Mouse (Mus musculus) neural tube, embryonic 12.5 days (tissue): ENCODE data around the gene Tmem44. TPM values are rescaled to one million over a fixed set of nuclear protein-coding genes. Genes with fewer than 3 reads are reported as not detected.
A peak's percentile ranks its signal among the peaks of the same experiment; 100 is the strongest.

Experiments
- ATAC-seq: fragments of 200-750 bp; cut with Nextera tagmentation; 2 replicates; pipeline ENCODE4 v1.8.0; 2017; ENCODE audit warnings: low read depth, mild to moderate bottlenecking, moderate TSS enrichment, moderate library complexity; ENCODE audit not compliant: low FRiP score
- H3K27ac ChIP-seq: fragments of 300-500 bp; sonication (generic); 2 replicates; pipeline ENCODE4 v1.5.1; 2016
- H3K27me3 ChIP-seq: fragments of 300-500 bp; sonication (generic); replicated peaks from 2 replicates; pipeline ENCODE4 v1.6.1; 2016; ENCODE audit warnings: mild to moderate bottlenecking
- H3K36me3 ChIP-seq: fragments of 300-500 bp; sonication (generic); 2 replicates; pipeline ENCODE4 v1.6.1; 2016; ENCODE audit warnings: mild to moderate bottlenecking
- H3K4me1 ChIP-seq: fragments of 300-500 bp; sonication (generic); 2 replicates; pipeline ENCODE4 v1.6.1; 2016
- H3K4me2 ChIP-seq: fragments of 300-500 bp; sonication (generic); replicated peaks from 2 replicates; pipeline ENCODE4 v1.6.1; 2016; ENCODE audit warnings: mild to moderate bottlenecking
- H3K4me3 ChIP-seq: fragments of 300-500 bp; sonication (generic); 2 replicates; pipeline ENCODE4 v1.5.1; 2016
- H3K9ac ChIP-seq: fragments of 300-500 bp; sonication (generic); 2 replicates; pipeline ENCODE4 v1.6.1; 2016; ENCODE audit warnings: mild to moderate bottlenecking
- H3K9me3 ChIP-seq: fragments of 300-500 bp; sonication (generic); 2 replicates; pipeline ENCODE4 v1.6.1; 2016; ENCODE audit warnings: mild to moderate bottlenecking
- WGBS: fragments of 180-500 bp; shearing (Covaris S2); methylation state at CpG from one replicate; pipeline ENCODE4 v1.1.7; 2016; 5-methylcytosine and 5-hydroxymethylcytosine counted together
- polyA plus RNA-seq: library from polyadenylated mRNA; unstranded; fragments of >200 nt; fragmentation: Nextera tagmentation; extraction: Ambion mirVana; gene quantifications from 2 replicates; pipeline ENCODE4 v1.2.1, GENCODE M21; 2016

Gene Tmem44
- polyA plus RNA-seq, 1 experiment from 2014 or later, result 60.8 TPM

DNA sequence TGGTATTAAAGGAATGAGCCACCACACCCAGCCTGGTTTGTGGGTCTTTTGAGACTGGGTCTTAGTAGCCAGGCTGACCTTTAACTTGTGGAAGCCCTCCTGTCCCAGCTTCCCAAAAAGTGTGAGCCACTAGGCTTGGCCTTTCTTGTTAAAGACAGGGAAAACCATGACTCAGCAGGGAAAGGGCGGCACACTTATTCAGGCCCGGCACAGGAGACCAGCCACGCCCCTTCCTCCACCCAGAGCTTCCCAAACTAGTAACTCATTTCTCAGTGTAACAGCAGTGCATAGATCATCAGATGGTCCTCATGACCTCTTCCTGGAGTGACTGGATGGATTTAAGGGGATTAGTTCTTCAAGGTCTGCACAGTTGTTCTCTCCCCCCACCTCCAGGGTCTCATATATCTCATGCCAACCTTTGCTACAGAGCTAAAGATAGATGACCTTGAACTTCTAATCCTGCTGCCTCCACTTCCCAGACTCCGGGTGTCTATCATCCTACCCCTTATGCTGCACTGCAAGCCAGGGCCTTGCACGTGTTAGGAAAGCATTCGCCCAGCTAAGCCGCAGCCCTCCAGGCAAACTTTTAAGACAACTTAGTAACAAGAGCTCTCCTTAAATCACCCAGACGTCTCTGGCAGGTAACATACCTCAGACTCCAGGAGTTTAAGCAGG lies 38.1 kb downstream of the Tmem44 start:
- no peak for ATAC-seq
- no peak overlapping the region for H3K4me3 ChIP-seq
- no peak overlapping the region for H3K9ac ChIP-seq
- H3K36me3 ChIP-seq, result peaks cover 19% of the 10 kb centered on the region
- no peaks in the 10 kb centered on the region for H3K9me3 ChIP-seq
- peak overlapping the region; percentile 70 for H3K4me2 ChIP-seq
- no peak overlapping the region for H3K27ac ChIP-seq
- WGBS, result 58% methylated on average over 8 of the region's 8 CpGs
- peaks cover 27% of the 10 kb centered on the region for H3K4me1 ChIP-seq
- H3K27me3 ChIP-seq, result no peaks in the 10 kb centered on the region

GRCm38 (mm10) chr16:30511563-30512340 lies 38.9 kb downstream of the Tmem44 start:
- no peaks in the 10 kb centered on the region for H3K9me3 ChIP-seq
- WGBS, result 84% methylated on average over 13 of the region's 13 CpGs
- no peaks in the 10 kb centered on the region for H3K27me3 ChIP-seq
- H3K4me1 ChIP-seq, result peaks cover 27% of the 10 kb centered on the region
- peak overlapping the region; percentile 75 for H3K9ac ChIP-seq
- peaks cover 19% of the 10 kb centered on the region for H3K36me3 ChIP-seq
- ATAC-seq, result no peak
- H3K4me3 ChIP-seq, result peak overlapping the region; percentile 57
- peak overlapping the region; percentile 70 for H3K4me2 ChIP-seq
- no peak overlapping the region for H3K27ac ChIP-seq

DNA sequence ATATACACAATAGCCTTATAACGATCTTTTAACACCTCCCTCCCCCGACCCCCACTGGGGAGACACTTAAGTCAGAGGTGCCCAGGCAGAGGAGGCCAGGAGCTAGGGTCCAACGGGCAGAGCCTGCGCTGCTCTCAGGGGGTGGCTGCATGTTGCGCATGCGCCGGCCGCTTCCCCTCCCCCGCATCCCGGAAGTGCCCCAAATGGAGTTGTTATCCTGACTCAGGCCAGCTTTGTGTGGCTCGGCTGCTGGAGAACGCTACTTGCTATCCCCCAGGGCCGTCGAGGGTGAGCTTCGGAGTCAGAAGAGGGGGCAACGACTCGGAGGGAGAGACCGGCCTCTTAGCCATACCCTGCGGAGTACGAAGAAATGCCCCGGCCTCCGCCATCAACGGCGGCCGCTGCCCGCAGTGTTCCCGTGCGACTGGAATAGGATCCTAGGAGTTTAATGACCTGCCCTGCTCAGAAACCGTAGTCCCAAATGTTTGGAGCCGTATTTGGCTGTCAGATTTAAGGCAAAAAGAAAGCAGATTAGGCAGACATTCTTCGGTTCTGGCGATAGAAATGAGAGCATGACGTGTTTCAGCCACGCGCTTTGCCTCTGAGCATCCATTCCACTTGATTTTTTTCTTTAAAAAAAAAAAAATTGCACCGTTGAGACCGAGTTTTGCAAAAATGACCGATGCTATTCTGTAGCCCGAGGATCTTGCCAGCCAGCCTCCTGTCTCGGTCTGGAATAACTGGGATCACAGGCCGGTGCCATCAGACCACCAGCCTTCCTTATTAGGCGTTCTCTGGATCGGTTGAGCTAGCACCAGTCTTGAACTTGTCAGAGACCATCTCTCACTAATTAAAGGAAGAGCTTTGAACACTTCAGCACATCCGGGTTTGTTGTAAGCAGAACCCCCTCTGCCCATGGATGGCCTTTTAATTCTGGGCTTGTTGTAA lies 39.9 kb downstream of the Tmem44 start:
- Histone ChIP-seq H3K27me3 (no peaks in the 10 kb centered on the region), H3K9ac (peak overlapping the region; percentile 75), H3K9me3 (no peaks in the 10 kb centered on the region), H3K4me3 (peak overlapping the region; percentile 57), H3K36me3 (peaks cover 14% of the 10 kb centered on the region), H3K4me1 (peaks cover 27% of the 10 kb centered on the region), H3K4me2 (peak overlapping the region; percentile 70), H3K27ac (peak overlapping the region; percentile 58; the same call in 1 of the 2 replicates)
- WGBS, result 5% methylated on average over 44 of the region's 44 CpGs
- ATAC-seq, result peak; percentile 92

DNA sequence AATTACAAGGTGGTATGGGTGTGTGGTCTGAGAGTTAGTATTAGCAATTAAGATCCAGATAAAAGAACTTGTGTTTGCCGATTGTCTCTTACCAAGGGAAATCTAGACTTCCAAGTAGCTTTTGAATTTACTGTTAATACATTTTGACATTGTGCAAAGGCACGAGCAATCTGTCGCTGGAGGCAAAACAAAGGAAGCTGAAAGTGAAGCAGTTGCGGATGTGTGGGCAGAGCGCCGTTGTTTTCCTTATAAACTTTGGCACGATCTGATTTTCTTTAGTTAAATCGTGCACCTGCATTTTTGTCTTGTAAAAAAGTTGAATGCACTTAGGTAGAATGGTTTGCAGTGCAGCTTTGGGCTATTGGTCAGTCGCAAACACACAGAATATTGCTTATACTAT lies 40.6 kb downstream of the Tmem44 start:
- Histone ChIP-seq H3K27me3 (no peaks in the 10 kb centered on the region), H3K4me1 (peaks cover 27% of the 10 kb centered on the region), H3K27ac (no peak overlapping the region), H3K4me2 (peak overlapping the region; percentile 70), H3K9ac (peak overlapping the region; percentile 75; the same call in 1 of the 2 replicates), H3K9me3 (no peaks in the 10 kb centered on the region), H3K36me3 (peaks cover 8% of the 10 kb centered on the region), H3K4me3 (peak overlapping the region; percentile 57)
- ATAC-seq, result no peak
- 56% methylated on average over 9 of the region's 9 CpGs for WGBS

DNA sequence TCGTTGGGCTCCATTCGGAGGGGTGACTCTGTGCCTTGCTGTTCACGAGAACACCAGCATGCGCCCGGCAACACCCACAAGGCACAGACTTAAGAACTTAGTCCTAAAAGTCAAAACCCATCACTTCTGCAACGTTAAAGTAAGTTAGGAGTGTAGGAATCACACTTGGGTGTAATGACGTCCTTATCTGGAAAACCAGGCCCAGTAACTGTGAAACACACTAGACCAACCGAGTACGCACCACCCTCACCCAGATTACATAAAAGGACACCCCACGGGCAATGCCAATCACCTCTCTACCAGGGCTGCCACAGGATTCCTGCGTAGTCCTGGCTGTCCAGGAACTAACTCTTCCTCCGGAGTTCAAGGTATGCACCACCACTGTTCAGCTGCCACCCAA lies 41.3 kb downstream of the Tmem44 start:
- no peak for ATAC-seq

DNA sequence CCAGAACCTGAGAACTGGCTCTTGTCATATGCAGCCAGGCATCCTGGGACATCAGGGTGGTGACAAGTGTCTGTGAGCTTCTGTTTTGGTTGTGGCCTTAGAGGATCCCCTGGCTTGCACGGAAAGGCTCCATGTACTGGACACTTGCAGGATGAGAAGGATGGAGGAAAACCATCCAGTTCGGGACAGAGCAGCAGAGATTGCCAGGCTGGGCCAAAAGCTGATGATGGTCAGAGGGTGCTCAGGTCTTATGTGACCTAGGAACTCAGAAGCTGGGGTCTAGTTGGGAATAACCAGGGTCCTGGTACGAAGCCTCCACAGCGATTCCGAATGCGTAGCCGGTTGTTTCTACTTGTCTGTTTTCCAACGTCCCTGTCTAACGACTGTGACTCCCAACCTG lies 41.9 kb downstream of the Tmem44 start:
- ATAC-seq, result no peak
- Histone ChIP-seq H3K9ac (no peak overlapping the region), H3K36me3 (no peaks in the 10 kb centered on the region; the same call in 1 of the 2 replicates), H3K9me3 (no peaks in the 10 kb centered on the region), H3K4me3 (no peak overlapping the region), H3K27ac (no peak overlapping the region), H3K4me2 (no peak overlapping the region), H3K27me3 (no peaks in the 10 kb centered on the region), H3K4me1 (peaks cover 27% of the 10 kb centered on the region)
- 90% methylated on average over 9 of the region's 9 CpGs for WGBS

More for the DNA sequence above, 41.3 kb downstream of the Tmem44 start:
- Histone ChIP-seq H3K4me3 (no peak overlapping the region), H3K4me1 (peaks cover 27% of the 10 kb centered on the region), H3K9me3 (no peaks in the 10 kb centered on the region), H3K27ac (no peak overlapping the region), H3K27me3 (no peaks in the 10 kb centered on the region), H3K36me3 (peaks cover under 1% of the 10 kb centered on the region; the same call in 1 of the 2 replicates), H3K4me2 (no peak overlapping the region), H3K9ac (no peak overlapping the region)
- WGBS, result 95% methylated on average over 12 of the region's 12 CpGs

DNA sequence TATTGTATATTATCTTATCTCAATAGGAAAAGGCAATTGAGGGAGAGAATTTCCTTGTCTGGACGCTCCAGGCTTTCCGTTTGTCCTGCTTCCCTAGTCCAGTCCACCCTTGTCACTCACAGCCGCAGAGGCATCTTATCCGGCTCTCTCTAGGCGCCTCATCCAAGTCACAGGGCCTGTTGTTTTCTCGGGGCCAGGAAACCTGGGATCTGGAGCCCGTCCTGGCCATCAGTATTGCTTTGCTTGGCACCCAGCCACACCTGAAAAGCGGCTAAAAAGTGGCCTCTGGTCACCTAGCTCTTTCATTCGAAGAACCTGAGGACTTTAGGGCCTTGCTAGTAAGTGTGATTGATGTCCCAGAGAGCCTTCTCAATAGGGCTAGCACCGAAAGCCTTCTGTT lies 43.5 kb downstream of the Tmem44 start:
- 71% methylated on average over 10 of the region's 10 CpGs for WGBS
- H3K9ac ChIP-seq, result no peak overlapping the region
- ATAC-seq, result no peak
- peaks cover 18% of the 10 kb centered on the region for H3K4me1 ChIP-seq
- no peak overlapping the region for H3K4me3 ChIP-seq
- no peak overlapping the region for H3K27ac ChIP-seq
- no peak overlapping the region for H3K4me2 ChIP-seq
- H3K9me3 ChIP-seq, result no peaks in the 10 kb centered on the region
- H3K36me3 ChIP-seq, result no peaks in the 10 kb centered on the region
- no peaks in the 10 kb centered on the region for H3K27me3 ChIP-seq

DNA sequence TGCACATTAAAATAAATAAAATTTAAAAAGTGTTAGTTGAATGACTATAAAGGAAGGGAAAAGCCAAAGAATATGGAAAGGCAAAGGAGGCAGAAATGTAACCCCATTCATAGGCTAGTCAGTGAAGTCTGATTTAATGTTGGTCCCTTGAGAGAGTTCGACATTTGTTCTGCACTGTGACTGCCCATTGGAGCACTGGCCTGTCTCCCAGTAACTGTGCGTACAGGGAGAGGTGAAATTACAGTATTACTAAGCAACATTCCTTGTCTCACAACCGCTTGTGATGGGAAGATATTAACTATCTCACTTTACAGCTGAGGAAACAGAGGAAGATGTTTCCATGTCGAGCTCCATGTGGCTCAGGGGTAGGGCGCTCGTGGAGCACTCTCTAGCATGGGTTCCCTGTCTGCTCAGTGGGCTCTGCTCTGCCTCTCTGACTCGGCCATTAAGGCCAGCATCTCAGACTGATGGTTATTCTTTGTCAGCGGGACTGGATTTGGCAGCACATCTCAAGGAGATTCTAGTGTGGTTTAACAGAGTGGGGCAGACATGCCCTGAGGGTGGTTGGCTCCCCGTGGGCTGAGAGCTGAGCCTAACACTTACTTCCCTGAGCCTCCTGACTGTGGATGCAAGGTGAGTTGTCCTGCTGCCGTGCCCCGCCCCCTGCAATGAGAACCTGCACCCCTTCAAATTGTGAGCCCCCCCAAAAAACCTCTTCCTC lies 45.2 kb downstream of the Tmem44 start:
- Histone ChIP-seq H3K27ac (no peak overlapping the region), H3K9me3 (no peaks in the 10 kb centered on the region), H3K4me3 (no peak overlapping the region), H3K4me2 (no peak overlapping the region), H3K9ac (no peak overlapping the region), H3K27me3 (no peaks in the 10 kb centered on the region), H3K4me1 (0 out of 2 replicates have a peak, but pooled peaks cover 9% of the 10 kb centered on the region), H3K36me3 (no peaks in the 10 kb centered on the region)
- 71% methylated on average over 11 of the region's 11 CpGs for WGBS
- ATAC-seq, result no peak

GRCm38 (mm10) chr16:30504856-30505255 lies 45.8 kb downstream of the Tmem44 start:
- 75% methylated on average over 4 of the region's 4 CpGs for WGBS
- no peaks in the 10 kb centered on the region for H3K9me3 ChIP-seq
- H3K27ac ChIP-seq, result no peak overlapping the region
- H3K27me3 ChIP-seq, result no peaks in the 10 kb centered on the region
- ATAC-seq, result no peak
- no peak overlapping the region for H3K4me2 ChIP-seq
- H3K4me3 ChIP-seq, result no peak overlapping the region
- H3K4me1 ChIP-seq, result 0 out of 2 replicates have a peak, but pooled peaks cover 5% of the 10 kb centered on the region
- no peaks in the 10 kb centered on the region for H3K36me3 ChIP-seq
- H3K9ac ChIP-seq, result no peak overlapping the region

DNA sequence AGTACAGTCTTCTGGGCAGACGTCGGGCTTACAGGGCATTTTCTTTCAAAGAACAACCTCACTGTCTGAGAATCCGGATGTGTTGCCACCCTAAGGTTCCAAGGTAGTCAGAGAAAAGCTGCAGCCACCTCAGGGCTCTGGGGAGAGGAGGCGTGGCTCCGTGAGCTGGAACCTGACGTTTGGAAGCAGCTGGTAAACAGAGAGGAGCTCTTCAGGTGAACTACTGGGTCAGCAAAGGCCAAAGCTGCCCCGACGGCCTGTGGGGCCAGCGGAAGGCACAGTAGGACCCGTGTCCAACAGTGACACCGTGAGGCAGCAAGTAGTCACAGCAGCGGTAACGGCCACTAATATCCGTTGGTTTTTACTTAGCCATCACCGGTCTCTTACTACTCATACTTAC lies 46.7 kb downstream of the Tmem44 start:
- Histone ChIP-seq H3K4me3 (no peak overlapping the region), H3K4me2 (no peak overlapping the region), H3K27me3 (no peaks in the 10 kb centered on the region), H3K9me3 (no peaks in the 10 kb centered on the region), H3K4me1 (peaks cover 12% of the 10 kb centered on the region), H3K9ac (no peak overlapping the region), H3K36me3 (no peaks in the 10 kb centered on the region), H3K27ac (no peak overlapping the region)
- 21% methylated on average over 15 of the region's 15 CpGs for WGBS
- 0 out of 2 replicates have a peak, but pooled peaks have one; percentile 15 for ATAC-seq

DNA sequence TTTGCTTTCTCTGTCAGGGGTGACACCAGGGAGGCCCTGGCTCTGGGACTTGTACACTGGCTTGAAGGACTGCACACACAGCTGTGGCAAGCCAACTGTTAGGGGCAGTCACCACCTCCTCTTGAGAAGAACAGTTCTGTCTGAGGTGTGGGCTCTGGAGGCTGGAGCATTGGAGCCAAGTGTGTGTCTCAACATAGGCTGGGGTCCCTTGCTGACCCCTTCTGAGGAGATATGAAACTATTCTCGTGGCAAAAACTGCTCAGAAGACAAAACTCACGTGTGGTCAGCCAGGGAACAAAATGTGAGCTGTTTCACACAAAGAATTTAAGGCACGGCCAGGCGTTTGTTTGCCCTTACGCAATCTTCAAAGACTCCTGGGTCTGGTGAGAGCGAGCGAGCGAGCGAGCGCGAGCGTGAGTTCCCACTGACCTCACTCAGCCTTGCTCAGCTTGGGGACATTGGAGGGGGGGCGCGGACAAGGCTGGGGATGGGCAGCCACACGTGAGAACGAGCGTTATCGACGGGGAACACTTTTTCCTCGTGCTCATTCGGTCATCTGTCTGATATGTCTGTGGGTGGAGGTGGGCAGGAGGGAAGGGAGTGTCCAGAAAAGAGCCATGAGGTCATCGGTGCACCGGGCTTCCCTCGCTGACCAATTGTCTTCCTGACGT lies 48.3 kb downstream of the Tmem44 start:
- no peak for ATAC-seq
- Histone ChIP-seq H3K27ac (no peak overlapping the region), H3K36me3 (no peaks in the 10 kb centered on the region), H3K4me1 (peaks cover 13% of the 10 kb centered on the region), H3K9ac (no peak overlapping the region), H3K4me2 (peak overlapping the region; percentile 28; the same call in 1 of the 2 replicates), H3K9me3 (no peaks in the 10 kb centered on the region), H3K4me3 (no peak overlapping the region), H3K27me3 (no peaks in the 10 kb centered on the region)
- 44% methylated on average over 25 of the region's 25 CpGs for WGBS
